Mouse (Mus musculus): ENCODE data around the gene Slc1a1.

Gene Slc1a1

GRCm38 (mm10) chr19:28915602-28916250, 80.9 kb downstream of the Slc1a1 start:
- DNase-seq (ENCODE audit: low spot score in 2 of 2): no peak

GRCm38 (mm10) chr19:28916492-28916891, 81.6 kb downstream of the Slc1a1 start:
- DNase-seq (ENCODE audit: low spot score in 2 of 2): no peak

GRCm38 (mm10) chr19:28917839-28918238, 83.0 kb downstream of the Slc1a1 start:
- DNase-seq (ENCODE audit: low spot score in 2 of 2): no peak

- no peak for DNase-seq (ENCODE audit: low spot score in 2 of 2)
Measured at GRCm38 (mm10) chr19:28926366-28926765, 91.5 kb downstream of the Slc1a1 start.

- no peak for DNase-seq (ENCODE audit: low spot score in 2 of 2)
Measured at GRCm38 (mm10) chr19:28927396-28927795, 92.5 kb downstream of the Slc1a1 start.

- no peak for DNase-seq (ENCODE audit: low spot score in 2 of 2)
Measured at GRCm38 (mm10) chr19:28929034-28929433, 94.2 kb downstream of the Slc1a1 start.

- DNase-seq (ENCODE audit: low spot score in 2 of 2): no peak
Measured at GRCm38 (mm10) chr19:28934897-28935296, 100.0 kb downstream of the Slc1a1 start.

GRCm38 (mm10) chr19:28940135-28940874, 105.5 kb downstream of the Slc1a1 start:
- DNase-seq (ENCODE audit: low spot score in 2 of 2): no peak

- DNase-seq (ENCODE audit: low spot score in 2 of 2): no peak
Measured at GRCm38 (mm10) chr19:28941271-28941670, 106.4 kb downstream of the Slc1a1 start.

GRCm38 (mm10) chr19:28946782-28947181, 111.9 kb downstream of the Slc1a1 start:
- no peak for DNase-seq (ENCODE audit: low spot score in 2 of 2)

GRCm38 (mm10) chr19:28947311-28947710, 112.5 kb downstream of the Slc1a1 start:
- no peak for DNase-seq (ENCODE audit: low spot score in 2 of 2)

GRCm38 (mm10) chr19:28951251-28951650, 116.4 kb downstream of the Slc1a1 start:
- no peak for DNase-seq (ENCODE audit: low spot score in 2 of 2)

GRCm38 (mm10) chr19:28963113-28963512, 128.3 kb downstream of the Slc1a1 start:
- no peak for DNase-seq (ENCODE audit: low spot score in 2 of 2)

GRCm38 (mm10) chr19:28963513-28963841, 128.6 kb downstream of the Slc1a1 start:
- no peak for DNase-seq (ENCODE audit: low spot score in 2 of 2)
